Mouse (Mus musculus): Measurements from ENCODE around the gene Gm5965.
A peak's percentile ranks its signal among the peaks of the same experiment; 100 is the strongest.
"Not testable (repeated sequence)": the region's sequence is repeated elsewhere in the genome, so short reads cannot be mapped to it uniquely, and the experiment has no call there.

The Gm5965 gene

DNA sequence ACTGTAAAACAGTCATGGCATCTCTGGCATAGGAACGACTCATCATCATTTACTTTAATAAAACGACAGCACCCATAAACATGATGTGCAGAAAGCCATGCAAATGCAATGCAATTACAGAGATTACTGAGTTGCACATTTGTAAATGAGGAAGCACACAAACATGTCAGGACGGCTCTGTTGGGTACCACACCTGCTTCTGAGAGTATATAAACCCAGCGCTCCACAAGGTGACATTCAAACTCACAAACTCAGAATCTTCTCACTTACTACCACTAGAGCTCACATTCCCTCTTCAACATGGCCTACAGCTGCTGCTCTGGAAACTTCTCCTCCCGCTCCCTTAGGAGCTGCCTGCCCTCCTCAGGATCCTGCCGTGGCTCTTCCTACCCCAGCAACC is at the start of gene Gm5965:
Gene Gm5965 (plus strand): TSS at position 301 of the 400 bp plus-strand sequence.
- no peak for DNase-seq (ENCODE audit: extremely low spot score)

DNA sequence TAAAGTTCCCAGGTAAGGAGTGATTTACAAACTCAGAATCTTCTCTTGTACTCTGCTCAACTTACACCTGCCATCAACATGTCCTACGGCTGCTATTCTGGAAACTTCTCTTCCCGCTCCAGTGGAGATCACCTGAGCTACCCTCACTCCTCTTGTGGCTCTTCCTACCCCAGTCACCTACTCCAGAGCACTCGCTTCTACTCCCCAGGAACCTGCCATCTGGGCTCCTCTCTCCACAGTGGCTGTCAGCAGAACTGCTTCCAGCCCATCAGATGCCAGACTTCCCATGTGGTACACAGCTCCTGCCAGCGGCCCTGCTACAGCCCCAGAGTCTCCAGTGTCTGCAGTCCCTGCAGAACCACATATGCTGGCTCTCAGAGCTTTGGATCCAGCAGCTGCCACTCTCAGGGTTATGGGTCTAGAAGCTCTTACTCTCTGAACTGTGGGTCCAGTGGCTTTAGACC is 48.9 kb upstream of the Gm5965 start, which contains the start of gene Krtap13-1:
Gene Krtap13-1 (plus strand): TSS at position 51 of the 464 bp plus-strand sequence.
- DNase-seq (ENCODE audit: extremely low spot score) = no peak

- no peak for DNase-seq (ENCODE audit: extremely low spot score)
Observed at GRCm38 (mm10) chr16:88735391-88735790, 42.3 kb upstream of the Gm5965 start.

DNA sequence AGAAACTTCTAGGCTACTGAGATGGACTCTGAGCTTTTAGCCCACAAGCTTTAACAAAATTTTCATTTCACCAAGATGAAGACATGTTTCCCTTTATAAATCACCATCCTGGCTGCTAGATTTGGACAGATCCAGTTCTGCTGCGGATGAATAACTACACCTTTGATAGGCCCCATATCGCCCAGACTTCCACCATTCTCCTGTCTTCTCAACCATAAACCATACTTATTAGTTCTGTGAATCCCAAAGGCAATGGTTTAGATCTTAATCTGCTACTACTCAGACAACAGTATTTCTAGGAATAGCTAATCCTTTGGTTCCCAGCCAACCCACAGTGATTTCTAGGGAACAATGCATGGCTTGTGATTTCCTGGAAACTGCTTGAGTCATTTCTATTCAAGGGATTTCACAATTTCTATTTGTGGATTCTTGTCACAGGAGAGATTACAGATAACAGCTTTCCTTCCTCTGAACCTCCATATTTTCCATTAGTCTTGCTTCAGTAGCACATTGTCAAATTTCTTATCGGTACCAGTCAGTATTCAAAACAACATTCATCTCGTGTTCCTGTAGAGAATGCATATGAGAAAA is 32.9 kb upstream of the Gm5965 start:
- DNase-seq (ENCODE audit: extremely low spot score) = no peak

DNA sequence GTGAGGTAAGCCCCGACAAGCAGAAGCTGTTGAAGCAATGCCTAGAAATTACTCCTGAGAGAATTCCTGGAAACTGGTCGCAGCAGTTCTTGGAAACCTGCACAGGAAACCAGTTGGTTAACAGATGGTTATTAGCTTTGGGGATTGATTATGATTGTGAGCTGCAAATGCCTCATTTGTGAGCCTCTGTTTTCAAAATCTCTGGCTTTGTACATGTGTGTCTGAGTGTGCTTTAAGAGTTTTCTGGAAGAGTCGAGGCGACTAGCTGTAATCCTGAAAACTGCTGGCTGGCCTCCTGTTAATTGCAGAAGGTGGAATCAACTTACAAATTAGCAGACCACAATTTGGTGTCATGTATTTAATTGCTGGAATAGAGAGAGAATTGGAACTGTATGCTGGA is 29.8 kb upstream of the Gm5965 start:
- DNase-seq (ENCODE audit: extremely low spot score) = no peak

- not testable (repeated sequence) for DNase-seq (ENCODE audit: extremely low spot score)
Observed at GRCm38 (mm10) chr16:88751535-88751934, 26.2 kb upstream of the Gm5965 start, which contains the start of gene Krtap13. Gene Krtap13 (minus strand): TSS chr16:88751635.

DNA sequence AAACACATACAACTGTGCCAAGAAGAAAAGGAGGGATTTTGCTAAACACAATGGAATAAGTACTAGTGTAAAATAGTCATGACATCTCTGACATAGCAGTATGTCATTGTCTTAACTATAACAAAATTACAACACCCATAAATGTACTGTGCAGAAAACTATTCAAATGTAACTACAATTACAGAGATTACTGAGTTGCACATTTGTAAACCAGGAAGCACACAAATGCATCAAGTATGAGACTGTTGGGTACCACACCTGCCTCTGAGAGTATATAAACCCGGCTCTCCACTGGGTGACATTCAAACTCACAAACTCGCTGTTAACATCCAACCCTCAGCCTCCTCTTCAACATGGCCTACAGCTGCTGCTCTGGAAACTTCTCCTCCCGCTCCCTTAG is 19.1 kb upstream of the Gm5965 start, which contains the start of gene 2310034C09Rik:
Gene 2310034C09Rik (plus strand): TSS at position 301 of the 400 bp plus-strand sequence.
- not testable (repeated sequence) for DNase-seq (ENCODE audit: extremely low spot score)

DNA sequence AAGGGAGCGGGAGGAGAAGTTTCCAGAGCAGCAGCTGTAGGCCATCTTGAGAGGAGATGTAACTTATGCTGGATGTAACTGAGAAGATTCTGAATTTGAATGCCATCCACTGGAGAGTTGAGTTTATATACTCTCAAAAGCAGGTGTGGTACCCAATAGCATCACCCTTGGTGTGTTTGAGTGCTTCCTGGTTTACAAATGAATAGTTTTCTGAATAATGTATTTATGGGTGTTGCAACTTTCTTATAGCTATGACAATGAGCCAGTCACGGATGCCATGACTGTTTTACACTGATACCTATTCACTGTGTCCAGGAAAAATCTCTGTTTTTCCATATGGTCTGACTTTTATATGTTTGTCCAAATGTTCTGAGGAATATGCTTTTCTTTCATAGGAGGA is 3.6 kb upstream of the Gm5965 start, which contains the start of gene 2310057N15Rik:
Gene 2310057N15Rik (minus strand): TSS at position 101 of the 400 bp plus-strand sequence.
- DNase-seq (ENCODE audit: extremely low spot score) = no peak

DNA sequence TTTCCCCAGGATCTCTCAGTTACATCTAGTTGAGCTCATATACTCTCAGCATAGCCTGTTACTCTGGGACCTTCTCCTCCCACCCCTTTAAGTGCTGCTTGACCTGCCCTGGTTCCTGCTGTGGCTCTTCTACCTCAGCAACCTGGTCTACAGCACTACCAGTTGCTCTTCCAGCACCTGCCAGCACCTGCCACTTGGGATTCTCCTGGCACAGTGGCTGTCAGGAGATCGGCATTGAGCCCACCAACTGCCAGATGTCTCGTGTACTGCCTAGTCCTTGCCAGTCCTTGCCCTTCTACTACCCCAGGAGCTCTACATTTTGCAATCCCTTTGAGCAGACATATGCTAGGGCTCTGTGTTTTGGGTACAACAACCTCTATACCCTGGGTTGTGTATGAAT is 9.1 kb downstream of the Gm5965 start:
- DNase-seq (ENCODE audit: extremely low spot score) = no peak

DNA sequence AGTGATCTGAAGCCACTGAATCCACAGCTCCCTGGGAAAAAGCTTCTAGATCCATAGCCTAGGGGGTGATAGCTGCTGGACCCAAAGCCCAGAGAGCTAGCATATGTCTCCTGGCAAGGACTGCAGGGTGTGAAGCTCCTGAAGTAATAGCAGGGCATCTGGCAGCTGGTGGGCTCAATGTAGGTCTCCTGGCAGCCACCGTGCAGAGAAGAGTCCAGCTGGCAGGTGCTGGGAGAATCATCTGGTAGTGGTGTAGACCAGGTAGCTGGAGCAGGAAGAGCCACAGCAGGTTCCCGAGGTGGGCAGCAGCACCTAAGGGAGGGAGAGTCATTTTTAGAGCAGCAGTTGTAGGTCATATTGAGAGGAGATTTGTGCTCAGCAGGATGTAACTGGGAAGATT is 34.1 kb downstream of the Gm5965 start, which contains the start of gene Gm20741:
Gene Gm20741 (minus strand): TSS at position 394 of the 400 bp plus-strand sequence.
- DNase-seq (ENCODE audit: extremely low spot score) = no peak

GRCm38 (mm10) chr16:88820066-88820465 is 42.4 kb downstream of the Gm5965 start, which contains the start of gene Krtap15:
Gene Krtap15 (plus strand): TSS chr16:88820215.
- no peak for DNase-seq (ENCODE audit: extremely low spot score)

DNA sequence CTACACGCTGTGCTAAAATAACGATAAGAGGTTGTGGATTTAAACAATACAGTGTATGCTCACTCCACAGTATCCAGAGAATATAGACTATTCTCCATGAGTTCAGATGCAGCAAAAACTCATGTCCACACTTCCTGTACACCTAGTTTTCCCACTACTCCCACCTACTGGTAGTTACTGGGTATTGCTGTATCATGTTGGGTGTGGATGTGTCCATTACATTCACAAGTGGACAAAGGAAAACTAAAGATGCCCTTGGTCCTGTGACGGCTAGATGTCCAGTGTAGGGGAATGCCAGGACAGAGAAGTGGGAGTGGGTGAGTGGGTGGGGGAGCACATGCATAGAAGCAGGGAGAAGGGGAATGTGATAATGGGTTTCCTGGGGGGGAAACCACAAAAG is 46.0 kb downstream of the Gm5965 start:
- DNase-seq (ENCODE audit: extremely low spot score) = peak; percentile 22

DNA sequence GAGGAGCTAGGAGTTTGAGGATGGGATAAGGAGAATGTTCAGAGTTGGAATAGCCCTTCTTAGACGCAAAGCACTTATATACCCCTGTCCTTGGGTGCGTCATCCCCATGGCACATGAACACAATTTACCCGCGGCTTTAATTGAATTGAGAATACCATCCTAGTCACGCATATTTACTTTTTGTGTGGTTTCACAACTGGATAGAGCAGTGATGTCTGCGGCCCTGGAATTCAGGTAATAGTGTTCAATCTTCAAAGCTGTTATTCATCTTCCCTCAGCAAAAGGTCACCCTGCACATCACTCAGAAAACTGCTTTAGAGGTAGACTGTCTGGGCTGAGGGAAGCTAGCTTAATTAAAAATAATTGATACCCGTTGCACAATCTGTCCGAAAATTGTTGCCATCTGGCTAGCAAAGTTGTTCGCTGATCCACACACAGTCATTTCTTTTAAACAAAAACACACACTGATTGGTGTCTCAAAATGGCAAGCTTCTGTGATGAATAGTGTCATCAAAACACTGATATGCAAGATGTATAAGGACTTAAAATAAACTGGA is 48.5 kb downstream of the Gm5965 start, which contains the start of gene Krtap14:
Gene Krtap14 (minus strand): TSS at position 51 of the 558 bp plus-strand sequence.
- no peak for DNase-seq (ENCODE audit: extremely low spot score)

DNA sequence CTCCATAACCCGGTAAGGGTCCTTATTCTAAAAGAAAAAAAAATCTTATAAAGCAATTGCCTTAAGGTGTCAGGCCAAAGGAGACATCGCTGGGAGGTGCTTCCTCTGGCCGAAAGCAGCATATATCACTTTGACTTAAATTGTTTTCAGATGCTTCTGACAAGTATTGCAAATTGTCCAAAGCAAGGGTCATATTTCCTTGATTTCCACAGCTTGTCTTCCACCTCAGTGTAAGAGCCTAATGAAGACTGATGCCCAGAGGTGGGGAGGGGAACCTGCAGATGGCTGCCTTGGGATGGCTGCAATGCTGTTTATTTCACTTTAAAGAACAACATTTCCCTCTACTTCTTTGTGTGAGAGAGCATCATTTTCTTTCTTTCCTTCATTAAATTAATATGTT is 49.3 kb downstream of the Gm5965 start:
- no peak for DNase-seq (ENCODE audit: extremely low spot score)
